Mouse (Mus musculus) hindbrain, embryonic 10.5 days (tissue): ENCODE results near the gene Gm3739. TPM values are rescaled to one million over a fixed set of nuclear protein-coding genes. Genes with fewer than 3 reads are reported as not detected.
"Not testable (repeated sequence)": the region's sequence is repeated elsewhere in the genome, so short reads cannot be mapped to it uniquely, and the experiment has no call there.

ENCODE experiments used
- DNase-seq: peaks from one replicate; pipeline ENCODE4 v3.0.0-alpha.2; 2017; ENCODE audit warnings: low spot score
- H3K27ac ChIP-seq: fragments of 300-500 bp; sonication (generic); 2 replicates; pipeline ENCODE4 v1.5.1; 2016; ENCODE audit warnings: mild to moderate bottlenecking, moderate library complexity
- H3K27me3 ChIP-seq: fragments of 300-500 bp; sonication (generic); 2 replicates; pipeline ENCODE4 v1.6.1; 2016; ENCODE audit warnings: mild to moderate bottlenecking; ENCODE audit not compliant: poor library complexity, insufficient read depth, severe bottlenecking
- H3K36me3 ChIP-seq: fragments of 300-500 bp; sonication (generic); 2 replicates; pipeline ENCODE4 v1.6.1; 2016; ENCODE audit warnings: mild to moderate bottlenecking, moderate library complexity
- H3K4me1 ChIP-seq: fragments of 300-500 bp; sonication (generic); replicated peaks from 2 replicates; pipeline ENCODE4 v1.6.1; 2016; ENCODE audit warnings: mild to moderate bottlenecking
- H3K4me3 ChIP-seq: fragments of 300-500 bp; sonication (generic); 2 replicates; pipeline ENCODE4 v1.5.1; 2016; ENCODE audit warnings: mild to moderate bottlenecking, moderate library complexity
- H3K9me3 ChIP-seq: fragments of 300-500 bp; sonication (generic); 2 replicates; pipeline ENCODE4 v1.6.1; 2016; ENCODE audit warnings: mild to moderate bottlenecking, moderate library complexity
- WGBS: fragments of 180-500 bp; shearing (Covaris S2); methylation state at CpG from one replicate; pipeline ENCODE4 v1.1.7; 2016; 5-methylcytosine and 5-hydroxymethylcytosine counted together
- polyA plus RNA-seq: library from polyadenylated mRNA; unstranded; fragments of >200 nt; fragmentation: Nextera tagmentation; extraction: Ambion mirVana; gene quantifications from 2 replicates; pipeline ENCODE4 v1.2.1, GENCODE M21; 2016

Gene Gm3739
- polyA plus RNA-seq = 1.6 and 2.5 TPM in 2 replicates

- 0% methylated on average over 11 of the region's 35 CpGs for WGBS
- not testable (repeated sequence) for DNase-seq
- H3K27ac ChIP-seq = peak within 1 kb of the TSS; percentile 87
Measured at GRCm38 (mm10) chr14:7314661-7315060, at the start of gene Gm3739. TSS of gene Gm3739 (minus strand) at chr14:7315049.

GRCm38 (mm10) chr14:7332295-7332694, 17.4 kb upstream of the Gm3739 start, which contains the start of gene Gm5797:
TSS of gene Gm5797 (minus strand) at chr14:7332395.
- not testable (repeated sequence) for H3K27ac ChIP-seq, H3K4me3 ChIP-seq, H3K27me3 ChIP-seq, H3K4me1 ChIP-seq, H3K36me3 ChIP-seq, DNase-seq, H3K9me3 ChIP-seq
- no CpG with 5 or more reads among the region's 1 CpGs for WGBS

More at GRCm38 (mm10) chr14:7314661-7315060, at the start of gene Gm3739:
- not testable (repeated sequence) for H3K36me3 ChIP-seq, H3K4me1 ChIP-seq, H3K9me3 ChIP-seq, H3K27me3 ChIP-seq
- peak within 1 kb of the TSS; percentile 60 for H3K4me3 ChIP-seq

- H3K4me1 ChIP-seq, H3K36me3 ChIP-seq, H3K27me3 ChIP-seq, H3K9me3 ChIP-seq: not testable (repeated sequence)
- under 1% methylated on average over 18 of the region's 19 CpGs for WGBS
- Histone ChIP-seq H3K27ac (peak overlapping the region; percentile 87), H3K4me3 (peak overlapping the region; percentile 60)
- peak; percentile 72 for DNase-seq
Measured at GRCm38 (mm10) chr14:7315093-7315492, 244 bp upstream of the Gm3739 start.

- H3K27ac ChIP-seq, H3K4me3 ChIP-seq, H3K4me1 ChIP-seq, H3K36me3 ChIP-seq, DNase-seq, H3K27me3 ChIP-seq, H3K9me3 ChIP-seq: not testable (repeated sequence)
- 80% methylated on average over 3 of the region's 3 CpGs for WGBS
Measured at GRCm38 (mm10) chr14:7264614-7265013, 50.2 kb downstream of the Gm3739 start, which contains the start of gene Gm3727. TSS of gene Gm3727 (minus strand) at chr14:7264714.

Other genes with a start within 250 kb of the Gm3739 start
- gene Gm3696, start 214.4 kb downstream of the Gm3739 start, polyA plus RNA-seq = 1.4 and 2.1 TPM in 2 replicates
- not detected in 2 replicates for gene Gm6676, start 189.6 kb downstream of the Gm3739 start, polyA plus RNA-seq
- 3.5 and 4.0 TPM in 2 replicates for gene Gm3512, start 140.5 kb downstream of the Gm3739 start, polyA plus RNA-seq
- gene Gm16434, start 120.5 kb downstream of the Gm3739 start, polyA plus RNA-seq = not detected in 2 replicates
- not detected in 2 replicates for gene Gm3727, start 50.3 kb downstream of the Gm3739 start, polyA plus RNA-seq
- not detected in 2 replicates for gene Gm5797, start 17.3 kb upstream of the Gm3739 start, polyA plus RNA-seq
- not detected in 2 replicates for gene Gm8374, start 50.1 kb upstream of the Gm3739 start, polyA plus RNA-seq
- not detected in 2 replicates for gene Gm3755, start 135.9 kb upstream of the Gm3739 start, polyA plus RNA-seq
- gene Gm3752, start 168.7 kb upstream of the Gm3739 start, polyA plus RNA-seq = 1.6 and 1.9 TPM in 2 replicates